Mouse (Mus musculus) Patski (cell line): Measurements from ENCODE around the gene Larp1. TPM values are rescaled to one million over a fixed set of nuclear protein-coding genes. Genes with fewer than 3 reads are reported as not detected.
A peak's percentile ranks its signal among the peaks of the same experiment; 100 is the strongest.

ENCODE experiments used
- ATAC-seq: fragments of 100-300 bp; one replicate; pipeline ENCODE4 v1.8.0; 2021
- CTCF ChIA-PET: fragments of 350-600 bp; sonication (Branson Sonifier 250); formaldehyde crosslinking; loops from one replicate; lab custom pipeline; 2022; ENCODE audit warnings: inconsistent platforms; lab: Charles Lee
- POLR2A ChIA-PET: fragments of 350-600 bp; sonication (Branson Sonifier 250); formaldehyde crosslinking; loops from one replicate; lab custom pipeline; 2022; ENCODE audit warnings: antibody characterized with exemption, inconsistent platforms; lab: Charles Lee
- DNase-seq: peaks from one replicate; pipeline ENCODE4 v3.0.0-alpha.2; 2011; ENCODE audit warnings: low read depth, low spot score
- H3K27me3 ChIP-seq: fragments of 371-371 bp; one replicate; pipeline ENCODE4 v1.5.1; 2021
- CTCF ChIP-seq: fragments of 100-300 bp; IDR thresholded peaks from one replicate; pipeline ENCODE4 v1.5.1; 2021
- in situ Hi-C: fragments of 300-500 bp; cut with MboI; formaldehyde crosslinking; loops from 3 replicates; pipeline ENCODE4 v1.11.1; 2018; ENCODE audit warnings: low pct_unique_long_range_greater_than_20kb, mixed read lengths
- polyA plus RNA-seq: library from polyadenylated mRNA; unstranded; gene quantifications from one replicate; pipeline ENCODE4 v1.2.3, GENCODE M21; 2021

The Larp1 gene
- polyA plus RNA-seq, result 71.9 TPM

DNA sequence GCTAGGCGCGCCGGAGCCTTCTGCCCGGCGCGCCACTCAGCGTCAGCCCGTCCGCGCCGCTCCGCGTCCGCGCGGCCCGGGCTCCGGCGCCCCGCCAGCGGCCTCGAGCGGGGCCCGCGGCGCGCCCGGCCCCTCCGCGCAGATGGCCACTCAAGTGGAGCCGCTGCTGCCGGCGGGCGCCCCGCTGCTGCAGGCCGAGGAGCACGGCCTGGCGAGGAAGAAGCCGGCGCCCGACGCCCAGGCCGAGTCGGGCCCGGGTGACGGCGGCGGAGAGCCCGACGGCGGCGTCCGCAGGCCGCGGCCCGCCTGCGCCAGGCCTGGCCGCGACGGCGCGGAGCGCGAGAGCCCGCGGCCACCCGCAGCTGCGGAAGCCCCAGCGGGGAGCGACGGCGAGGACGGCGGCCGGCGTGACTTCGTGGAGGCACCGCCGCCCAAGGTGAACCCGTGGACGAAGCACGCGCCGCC, at the start of gene Larp1:
TSS of gene Larp1 (plus strand) at position 14 of the 465 bp plus-strand sequence.
- no peaks in the 10 kb centered on the region for H3K27me3 ChIP-seq
- in situ Hi-C loops, result loop anchor here (5.0 kb wide), 1 partner anchor 47 kb away; no protein-coding TSS in a partner anchor
- POLR2A ChIA-PET, result interaction anchor here (1.0 to 1.5 kb wide), 2 partner anchors 12 to 29 kb away, joined by 3 to 5 read pairs; no protein-coding TSS in a partner anchor
- CTCF ChIA-PET, result interaction anchor here (0.8 to 1.2 kb wide), 2 partner anchors 44 to 48 kb away, joined by 3 read pairs; no protein-coding TSS in a partner anchor
- DNase-seq (no peak), ATAC-seq (peak; percentile 44)
- TF ChIP-seq CTCF, result no peak

DNA sequence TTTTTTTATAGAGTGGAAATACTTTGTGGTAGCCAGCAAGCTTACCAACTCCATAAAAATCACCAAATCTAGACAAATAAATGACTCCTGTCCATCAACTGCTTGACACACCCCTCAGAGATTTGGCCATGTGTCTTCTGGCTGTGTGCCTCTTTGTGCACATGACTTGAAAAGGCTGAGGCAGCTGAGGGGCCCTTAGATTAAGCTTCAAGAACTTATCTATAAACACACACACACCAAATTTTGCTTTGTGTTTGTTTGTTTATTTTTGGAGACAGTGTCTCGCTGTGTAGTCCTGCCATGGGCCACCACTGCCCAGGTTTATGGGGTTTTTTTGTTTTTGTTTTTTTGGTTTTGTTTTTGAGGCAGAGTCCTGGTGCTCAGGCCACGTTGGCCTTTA, 48.9 kb upstream of the Larp1 start:
- in situ Hi-C loops, result loop anchor here (5.0 to 25.0 kb wide), 3 partner anchors 47 to 677 kb away; partner anchors contain the start of genes Larp1, Olfr323 and Trim58
- ChIA-PET CTCF (interaction anchor here (1.0 to 1.5 kb wide), 2 partner anchors 9 to 97 kb away, joined by 3 to 6 read pairs; no protein-coding TSS in a partner anchor), POLR2A (no interaction called here)
- DNase-seq, result no peak
- TF ChIP-seq CTCF, result no peak
- no peak for ATAC-seq
- no peaks in the 10 kb centered on the region for H3K27me3 ChIP-seq

DNA sequence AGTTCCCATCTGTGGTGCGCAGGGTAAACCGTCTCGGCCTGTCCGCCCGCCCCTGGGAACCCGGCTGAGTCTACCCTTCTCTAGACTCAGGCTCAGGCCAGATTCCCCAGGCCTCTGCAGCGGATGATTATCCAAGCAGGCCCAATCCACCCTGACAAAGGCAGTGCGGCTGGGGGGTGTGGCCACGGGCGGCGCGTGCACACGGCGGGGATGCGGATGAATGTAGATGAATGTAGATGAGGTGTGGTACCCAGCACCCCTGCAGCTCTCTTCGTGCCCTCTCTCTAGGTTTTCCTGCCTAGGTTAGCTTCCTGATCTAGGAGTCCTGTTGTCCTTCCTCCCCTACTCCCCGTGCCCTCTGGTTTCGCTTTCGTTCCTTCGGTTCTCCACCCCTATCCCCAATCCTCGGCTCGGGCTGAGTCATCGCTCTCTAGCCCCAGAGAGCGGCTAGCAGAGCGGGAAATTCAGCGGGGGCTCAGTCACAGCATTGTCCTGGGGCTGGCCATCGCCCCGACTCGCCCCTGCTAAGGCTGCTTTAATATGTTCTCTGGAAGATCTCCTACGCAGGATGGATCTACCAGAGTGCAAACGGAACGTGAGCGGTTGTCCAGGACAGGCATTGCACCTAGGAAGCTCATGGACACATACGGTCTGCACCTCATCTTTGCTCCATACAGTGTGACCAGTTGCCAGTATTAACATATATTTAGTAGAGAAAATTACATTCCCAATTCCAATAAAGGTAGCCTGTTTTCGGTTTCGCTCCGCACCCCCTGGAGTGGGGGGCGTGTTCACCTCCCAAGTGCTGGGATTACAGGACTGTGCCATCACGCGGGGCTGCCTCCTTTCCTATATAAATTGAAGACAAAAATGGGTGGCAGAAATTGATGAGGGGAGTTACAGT, 46.2 kb upstream of the Larp1 start:
- in situ Hi-C loops, result loop anchor here (5.0 to 25.0 kb wide), 2 partner anchors 45 to 675 kb away; partner anchors contain the start of genes Larp1, Olfr323 and Trim58
- CTCF ChIA-PET, result no interaction called here
- POLR2A ChIA-PET, result interaction anchor here (0.6 to 0.9 kb wide), 2 partner anchors 50 to 410 kb away, joined by 3 read pairs; no protein-coding TSS in a partner anchor

DNA sequence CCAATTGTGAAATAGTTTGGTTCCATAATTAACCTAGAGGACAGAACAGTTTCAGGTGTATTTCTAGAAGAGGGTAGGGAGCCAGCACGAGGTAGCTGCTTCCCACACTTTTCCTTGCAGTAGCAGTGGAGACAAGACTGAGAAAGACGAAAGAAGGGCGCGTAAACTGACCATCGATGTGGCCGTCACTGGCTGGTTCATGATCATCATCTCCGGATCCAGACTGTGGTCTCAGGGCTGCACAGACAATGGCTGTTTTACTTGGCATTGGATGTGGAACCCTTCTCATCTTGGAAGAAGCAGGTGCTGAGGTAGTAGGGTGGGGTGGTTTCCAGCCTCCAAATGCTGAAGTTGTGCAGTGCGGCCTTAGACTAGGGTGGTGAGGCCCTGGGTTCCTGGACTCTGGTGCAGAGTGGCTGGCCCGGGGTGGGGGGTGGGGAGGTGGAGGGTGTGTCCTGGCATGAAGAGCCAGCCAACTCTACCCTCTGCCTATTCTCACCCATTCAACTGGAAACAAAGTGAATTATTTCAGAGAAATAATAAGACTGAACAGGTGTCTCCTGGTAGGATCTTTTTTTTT, 45.5 kb upstream of the Larp1 start:
- in situ Hi-C loops, result loop anchor here (5.0 to 25.0 kb wide), 2 partner anchors 44 to 674 kb away; partner anchors contain the start of genes Larp1, Olfr323 and Trim58
- ChIA-PET POLR2A (no interaction called here), CTCF (no interaction called here)
- no peak for ATAC-seq
- no peak for DNase-seq
- TF ChIP-seq CTCF, result no peak
- no peaks in the 10 kb centered on the region for H3K27me3 ChIP-seq

More for the DNA sequence above, 46.2 kb upstream of the Larp1 start:
- ATAC-seq (peak; percentile 89), DNase-seq (peak; percentile 38)
- TF ChIP-seq CTCF, result no peak
- H3K27me3 ChIP-seq, result no peaks in the 10 kb centered on the region

DNA sequence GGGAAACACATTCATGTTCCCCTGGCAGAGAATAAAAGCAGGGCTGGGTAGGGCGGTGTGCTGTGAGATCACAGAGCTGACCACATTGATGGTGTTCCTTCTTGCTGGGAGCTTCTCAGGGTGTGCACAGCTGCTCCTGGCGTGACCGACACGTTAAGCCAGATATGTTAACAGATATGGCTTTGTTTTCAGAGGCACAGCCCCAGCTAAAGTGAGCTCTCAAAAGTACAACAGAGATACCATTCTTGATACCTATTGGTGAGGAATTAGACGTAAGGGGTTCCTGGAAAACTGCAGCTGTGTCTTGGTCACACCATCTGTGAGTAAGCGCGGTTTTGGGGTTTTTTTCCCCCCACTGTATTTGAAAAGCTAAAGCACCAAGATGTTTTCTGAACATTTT, 42.2 kb upstream of the Larp1 start:
- DNase-seq, result no peak
- no peaks in the 10 kb centered on the region for H3K27me3 ChIP-seq
- ChIA-PET CTCF (interaction anchor here (0.7 to 0.8 kb wide), 2 partner anchors 87 to 90 kb away, joined by 3 read pairs; no protein-coding TSS in a partner anchor), POLR2A (no interaction called here)
- no peak for TF ChIP-seq CTCF
- in situ Hi-C loops, result loop anchor here (25.0 kb wide), 1 partner anchor 671 kb away; the partner anchor contains the start of genes Olfr323 and Trim58
- no peak for ATAC-seq

DNA sequence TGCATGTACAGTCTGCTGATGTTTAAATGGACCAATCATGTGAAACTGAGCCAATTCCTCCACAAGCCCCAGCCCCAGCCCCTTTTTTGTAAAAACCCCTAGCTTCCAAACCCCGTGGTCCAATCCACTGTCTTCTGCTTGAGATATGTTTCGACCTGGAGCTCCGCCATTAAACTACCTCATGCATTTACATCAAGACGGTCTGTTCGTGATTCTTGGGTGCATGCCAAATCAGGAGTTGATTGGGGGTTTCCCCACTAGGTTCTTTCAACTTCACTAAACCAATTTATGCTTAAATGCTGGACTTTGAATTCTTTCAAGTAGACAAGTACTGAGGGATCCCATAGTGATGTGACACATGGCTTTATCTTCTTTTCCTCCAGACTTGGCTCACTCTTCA, 40.6 kb upstream of the Larp1 start:
- POLR2A ChIA-PET, result no interaction called here
- in situ Hi-C loops, result loop anchor here (25.0 kb wide), 1 partner anchor 669 kb away; the partner anchor contains the start of genes Olfr323 and Trim58
- CTCF ChIA-PET, result no interaction called here
- TF ChIP-seq CTCF, result no peak
- ATAC-seq (no peak), DNase-seq (no peak)
- H3K27me3 ChIP-seq, result no peaks in the 10 kb centered on the region

DNA sequence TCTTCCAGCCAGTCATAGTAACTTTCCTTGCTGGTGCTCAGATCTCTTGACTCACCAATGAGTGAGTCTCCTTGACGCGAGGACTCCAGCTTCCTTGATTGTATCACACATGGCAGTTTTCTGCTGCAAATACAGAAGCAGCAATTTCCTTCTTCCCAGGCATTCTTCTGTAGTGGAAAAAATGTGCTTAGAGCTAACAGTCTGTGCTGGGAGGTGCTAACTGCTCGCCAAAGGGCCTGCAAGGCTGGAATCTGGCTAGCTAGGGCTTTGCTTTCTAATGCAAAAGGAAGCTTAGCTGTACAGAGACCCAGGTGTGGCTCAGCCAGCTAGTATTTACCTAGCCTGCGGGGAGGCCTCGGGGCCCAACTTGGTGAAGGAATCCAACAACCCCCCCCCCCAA, 38.3 kb upstream of the Larp1 start:
- no peak for ATAC-seq

DNA sequence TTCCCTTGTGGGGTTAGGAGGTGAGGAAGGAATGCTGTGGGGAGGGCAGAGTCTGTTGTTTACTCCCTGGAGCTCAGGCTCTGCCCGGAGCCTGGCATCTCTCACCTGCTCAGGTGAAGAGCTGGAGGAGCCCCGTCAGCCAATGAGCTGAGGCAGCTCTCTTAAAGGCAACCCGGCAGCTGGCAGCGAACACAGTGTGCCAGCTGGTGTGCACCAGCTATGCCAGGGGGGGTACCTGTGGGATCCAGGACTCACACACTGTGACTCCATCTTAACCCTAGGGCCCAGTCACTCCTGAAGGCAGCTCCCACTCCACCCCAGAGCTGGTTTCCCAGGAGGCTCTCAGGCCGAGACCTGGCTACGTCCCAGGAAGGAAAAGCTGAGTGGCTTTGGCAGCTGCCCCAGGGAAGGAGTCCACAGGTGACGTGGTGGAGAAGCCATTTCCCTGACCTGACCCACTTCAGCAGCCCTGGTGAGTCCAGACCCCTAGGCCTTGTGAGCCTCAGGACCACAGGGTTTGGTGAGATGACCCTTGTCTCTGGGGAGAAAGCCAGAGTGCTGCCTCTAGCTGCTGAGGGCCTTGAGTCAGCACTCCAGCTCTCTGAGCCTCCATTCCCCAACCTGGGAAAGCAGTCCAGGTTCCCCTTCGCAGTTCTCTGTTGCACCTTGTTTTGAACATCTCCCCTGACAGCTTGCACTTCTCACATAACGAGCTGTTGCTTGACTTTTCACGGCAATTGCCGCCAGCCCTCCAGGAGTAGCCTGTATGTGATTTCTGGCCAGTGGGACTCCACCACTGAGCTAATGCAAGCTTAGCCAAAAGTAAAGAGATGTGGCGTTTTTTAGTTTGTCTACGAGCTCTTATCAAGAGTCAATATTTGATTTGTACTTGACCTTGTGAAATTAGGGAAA, 35.6 kb upstream of the Larp1 start:
- CTCF ChIA-PET, result interaction anchor here (1.4 kb wide), 1 partner anchor 100 kb away, joined by 3 read pairs; no protein-coding TSS in a partner anchor
- in situ Hi-C loops, result loop anchor here (25.0 kb wide), 1 partner anchor 664 kb away; the partner anchor contains the start of genes Olfr323 and Trim58
- ATAC-seq (no peak), DNase-seq (no peak)
- POLR2A ChIA-PET, result no interaction called here
- no peaks in the 10 kb centered on the region for H3K27me3 ChIP-seq
- no peak for TF ChIP-seq CTCF

More for the DNA sequence above, 38.3 kb upstream of the Larp1 start:
- no peaks in the 10 kb centered on the region for H3K27me3 ChIP-seq
- ChIA-PET CTCF (interaction anchor here (1.0 kb wide), 1 partner anchor 24 kb away, joined by 3 read pairs; no protein-coding TSS in a partner anchor), POLR2A (no interaction called here)
- DNase-seq, result no peak
- no peak for TF ChIP-seq CTCF
- in situ Hi-C loops, result loop anchor here (25.0 kb wide), 1 partner anchor 667 kb away; the partner anchor contains the start of genes Olfr323 and Trim58

DNA sequence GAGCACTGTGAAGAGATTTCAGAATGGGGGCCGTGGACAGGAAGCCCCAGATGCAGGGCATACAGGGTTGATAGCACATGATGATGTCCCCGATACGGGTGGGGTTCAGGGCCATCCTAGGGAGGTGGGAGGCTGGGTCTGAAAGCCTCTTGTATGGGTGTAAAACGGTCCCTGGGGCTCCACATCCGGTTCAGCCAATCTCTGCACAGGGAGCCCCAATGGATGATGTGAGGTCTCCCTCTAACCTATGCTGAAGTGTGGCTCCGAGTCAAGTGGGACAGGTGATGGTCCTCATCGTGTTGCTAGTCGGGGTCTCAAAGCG, 35.0 kb upstream of the Larp1 start:
- ATAC-seq (no peak), DNase-seq (no peak)
- H3K27me3 ChIP-seq, result no peaks in the 10 kb centered on the region
- no peak for TF ChIP-seq CTCF
- CTCF ChIA-PET, result interaction anchor here (1.4 kb wide), 1 partner anchor 100 kb away, joined by 3 read pairs; no protein-coding TSS in a partner anchor
- POLR2A ChIA-PET, result no interaction called here
- in situ Hi-C loops, result loop anchor here (25.0 kb wide), 1 partner anchor 663 kb away; the partner anchor contains the start of genes Olfr323 and Trim58
